Mouse (Mus musculus) limb, embryonic 13.5 days (tissue): ENCODE measurements around the gene Gm9837. TPM values are rescaled to one million over a fixed set of nuclear protein-coding genes. Genes with fewer than 3 reads are reported as not detected.
A peak's percentile ranks its signal among the peaks of the same experiment; 100 is the strongest.

Experiments used
- ATAC-seq: fragments of 200-750 bp; cut with Nextera tagmentation; 2 replicates; pipeline ENCODE4 v1.8.0; 2017; ENCODE audit warnings: low read depth, moderate number of reproducible peaks, moderate TSS enrichment; ENCODE audit not compliant: low FRiP score
- H3K27ac ChIP-seq: fragments of 300-500 bp; sonication (generic); 2 replicates; pipeline ENCODE4 v1.5.1; 2015; ENCODE audit warnings: inconsistent platforms, mild to moderate bottlenecking, moderate library complexity
- H3K27me3 ChIP-seq: fragments of 300-500 bp; sonication (generic); 2 replicates; pipeline ENCODE4 v1.6.1; 2015; ENCODE audit warnings: mild to moderate bottlenecking, inconsistent platforms
- H3K36me3 ChIP-seq: fragments of 300-500 bp; sonication (generic); 2 replicates; pipeline ENCODE4 v1.6.1; 2015; ENCODE audit warnings: inconsistent platforms, mild to moderate bottlenecking, moderate library complexity
- H3K4me1 ChIP-seq: fragments of 300-500 bp; sonication (generic); 2 replicates; pipeline ENCODE4 v1.6.1; 2015; ENCODE audit warnings: inconsistent platforms
- H3K4me2 ChIP-seq: fragments of 300-500 bp; sonication (generic); replicated peaks from 2 replicates; pipeline ENCODE4 v1.6.1; 2015; ENCODE audit warnings: inconsistent platforms, mild to moderate bottlenecking, moderate library complexity
- H3K4me3 ChIP-seq: fragments of 300-500 bp; sonication (generic); 2 replicates; pipeline ENCODE4 v1.5.1; 2015; ENCODE audit warnings: moderate library complexity, mild to moderate bottlenecking, inconsistent platforms
- H3K9ac ChIP-seq: fragments of 300-500 bp; sonication (generic); 2 replicates; pipeline ENCODE4 v1.6.1; 2015; ENCODE audit warnings: mild to moderate bottlenecking, inconsistent platforms
- H3K9me3 ChIP-seq: fragments of 300-500 bp; sonication (generic); 2 replicates; pipeline ENCODE4 v1.6.1; 2016; ENCODE audit warnings: inconsistent platforms
- WGBS: fragments of 180-500 bp; shearing (Covaris S2); methylation state at CpG from one replicate; pipeline ENCODE4 v1.1.7; 2015; 5-methylcytosine and 5-hydroxymethylcytosine counted together
- polyA plus RNA-seq: library from polyadenylated mRNA; unstranded; fragments of >200 nt; fragmentation: Nextera tagmentation; extraction: Ambion mirVana; gene quantifications from 2 replicates; pipeline ENCODE4 v1.2.1, GENCODE M21; 2015

The Gm9837 gene
- polyA plus RNA-seq, 1 experiment from 2014 or later = not detected

- Histone ChIP-seq H3K9ac (no peak overlapping the region), H3K4me3 (no peak overlapping the region), H3K4me1 (peaks cover 10% of the 10 kb centered on the region), H3K27me3 (no peaks in the 10 kb centered on the region), H3K27ac (no peak overlapping the region), H3K9me3 (no peaks in the 10 kb centered on the region), H3K36me3 (no peaks in the 10 kb centered on the region), H3K4me2 (no peak overlapping the region)
- no peak for ATAC-seq
- WGBS = 87% methylated on average over 8 of the region's 8 CpGs
Observed at GRCm38 (mm10) chr11:53447996-53448395, 22.3 kb downstream of the Gm9837 start.

DNA sequence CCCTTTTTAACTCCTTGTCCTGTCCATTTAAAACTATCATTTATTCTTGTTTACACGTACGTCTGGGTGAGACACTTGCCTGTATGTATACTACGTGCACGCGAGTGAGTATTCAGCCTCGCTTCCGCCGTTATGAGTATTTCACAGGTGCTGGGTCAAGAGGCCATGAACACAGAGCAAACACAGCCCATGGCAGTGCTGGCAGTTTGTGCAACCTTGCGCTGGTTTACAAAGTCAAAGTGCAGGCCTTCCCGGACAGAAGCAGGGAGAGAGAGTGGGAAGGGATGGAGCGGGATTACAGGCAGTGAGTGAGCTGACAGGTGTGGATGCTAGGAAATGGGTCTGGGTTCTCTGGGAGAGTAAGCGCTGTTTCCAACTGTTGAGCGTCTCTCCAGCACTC, 24.1 kb downstream of the Gm9837 start:
- peaks cover 10% of the 10 kb centered on the region for H3K4me1 ChIP-seq
- no peaks in the 10 kb centered on the region for H3K36me3 ChIP-seq
- 83% methylated on average over 13 of the region's 13 CpGs for WGBS
- H3K4me2 ChIP-seq = no peak overlapping the region
- H3K4me3 ChIP-seq = no peak overlapping the region
- no peaks in the 10 kb centered on the region for H3K9me3 ChIP-seq
- no peak overlapping the region for H3K27ac ChIP-seq
- H3K27me3 ChIP-seq = no peaks in the 10 kb centered on the region
- H3K9ac ChIP-seq = no peak overlapping the region
- ATAC-seq = no peak

DNA sequence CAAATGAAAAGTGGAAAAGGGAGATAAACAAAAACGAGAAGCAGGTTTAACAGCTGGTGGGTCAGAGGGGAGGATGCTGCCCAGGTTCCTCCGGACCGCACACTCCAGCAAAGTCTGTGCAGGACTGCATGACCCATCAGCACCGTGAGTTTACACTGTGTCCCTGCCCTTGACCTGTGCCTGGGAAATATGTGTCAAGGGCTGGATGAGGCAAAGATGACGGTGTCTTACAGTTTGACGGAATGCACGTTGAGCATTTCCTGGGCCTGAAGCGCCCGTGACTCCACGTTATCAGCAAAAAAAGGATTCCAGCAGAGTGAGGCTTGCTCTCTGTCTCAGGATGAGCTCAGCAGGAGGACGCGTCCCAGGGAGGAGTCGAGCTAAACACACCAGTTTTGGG, 24.7 kb downstream of the Gm9837 start:
- Histone ChIP-seq H3K9me3 (no peaks in the 10 kb centered on the region), H3K4me3 (no peak overlapping the region), H3K36me3 (no peaks in the 10 kb centered on the region), H3K4me1 (peaks cover 8% of the 10 kb centered on the region), H3K27ac (no peak overlapping the region), H3K9ac (no peak overlapping the region), H3K27me3 (no peaks in the 10 kb centered on the region), H3K4me2 (no peak overlapping the region)
- WGBS = 71% methylated on average over 13 of the region's 13 CpGs
- no peak for ATAC-seq

- Histone ChIP-seq H3K9me3 (no peaks in the 10 kb centered on the region), H3K36me3 (no peaks in the 10 kb centered on the region), H3K4me2 (no peak overlapping the region), H3K4me1 (no peaks in the 10 kb centered on the region), H3K9ac (no peak overlapping the region), H3K27me3 (no peaks in the 10 kb centered on the region), H3K27ac (no peak overlapping the region), H3K4me3 (no peak overlapping the region)
- ATAC-seq = no peak
- WGBS = 37% methylated on average over 6 of the region's 6 CpGs
Observed at GRCm38 (mm10) chr11:53443861-53444260, 26.4 kb downstream of the Gm9837 start.

DNA sequence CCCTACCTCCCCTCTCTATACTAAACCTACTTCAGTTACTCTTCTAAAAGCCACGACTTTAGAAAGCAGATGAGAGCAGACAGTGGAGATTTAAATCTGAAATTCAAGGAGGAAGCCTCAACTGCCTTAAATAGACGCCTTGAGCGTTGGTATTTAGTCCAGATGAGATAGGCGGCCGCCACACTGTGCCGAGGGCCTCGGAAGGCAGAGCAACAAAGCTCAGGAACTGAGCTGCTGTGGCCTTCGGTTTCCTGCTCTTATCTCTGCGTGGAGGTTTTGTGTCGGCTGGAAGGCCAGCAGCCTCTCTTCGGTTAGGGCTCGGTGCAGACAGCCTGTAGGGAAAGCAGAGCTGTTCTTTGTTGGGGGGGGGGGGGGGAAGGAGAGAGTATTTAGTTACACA, 28.4 kb downstream of the Gm9837 start:
- no peaks in the 10 kb centered on the region for H3K36me3 ChIP-seq
- no peaks in the 10 kb centered on the region for H3K4me1 ChIP-seq
- H3K9ac ChIP-seq = no peak overlapping the region
- H3K27ac ChIP-seq = no peak overlapping the region
- H3K9me3 ChIP-seq = no peaks in the 10 kb centered on the region
- ATAC-seq = no peak
- H3K4me3 ChIP-seq = no peak overlapping the region
- no peak overlapping the region for H3K4me2 ChIP-seq
- WGBS = 50% methylated on average over 12 of the region's 12 CpGs
- no peaks in the 10 kb centered on the region for H3K27me3 ChIP-seq

GRCm38 (mm10) chr11:53436338-53436737, 33.9 kb downstream of the Gm9837 start:
- H3K4me3 ChIP-seq = no peak overlapping the region
- no peaks in the 10 kb centered on the region for H3K36me3 ChIP-seq
- H3K4me1 ChIP-seq = peaks cover 3% of the 10 kb centered on the region; the same call in 1 of the 2 replicates
- ATAC-seq = no peak
- no peaks in the 10 kb centered on the region for H3K9me3 ChIP-seq
- H3K4me2 ChIP-seq = no peak overlapping the region
- no peak overlapping the region for H3K27ac ChIP-seq
- no peaks in the 10 kb centered on the region for H3K27me3 ChIP-seq
- no peak overlapping the region for H3K9ac ChIP-seq
- WGBS = 91% methylated on average over 6 of the region's 6 CpGs

DNA sequence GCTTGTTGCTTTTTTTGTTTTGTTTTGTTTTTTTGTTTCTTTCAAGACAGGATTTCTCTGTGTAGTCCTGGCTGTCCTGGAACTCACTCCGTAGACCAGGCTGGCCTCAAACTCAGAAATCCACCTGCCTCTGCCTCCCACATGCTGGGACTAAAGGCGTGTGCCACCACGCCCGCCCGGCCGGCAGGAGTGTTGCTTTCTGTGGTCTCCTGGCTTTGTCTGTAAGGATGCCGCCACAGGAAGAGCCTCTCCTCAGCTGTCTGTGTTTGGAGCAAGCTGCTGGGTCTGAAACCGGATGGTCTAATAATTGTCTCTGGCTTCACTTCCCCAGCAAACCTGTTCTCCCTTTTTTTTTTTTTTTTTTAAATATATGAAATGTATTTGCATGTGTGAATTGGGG, 34.8 kb downstream of the Gm9837 start:
- no peak overlapping the region for H3K4me3 ChIP-seq
- H3K36me3 ChIP-seq = no peaks in the 10 kb centered on the region
- 83% methylated on average over 8 of the region's 8 CpGs for WGBS
- no peaks in the 10 kb centered on the region for H3K9me3 ChIP-seq
- H3K27ac ChIP-seq = no peak overlapping the region
- ATAC-seq = no peak
- H3K9ac ChIP-seq = no peak overlapping the region
- H3K4me1 ChIP-seq = peaks cover 4% of the 10 kb centered on the region; the same call in 1 of the 2 replicates
- no peaks in the 10 kb centered on the region for H3K27me3 ChIP-seq
- no peak overlapping the region for H3K4me2 ChIP-seq

- no peaks in the 10 kb centered on the region for H3K9me3 ChIP-seq
- peaks cover 10% of the 10 kb centered on the region for H3K36me3 ChIP-seq
- 61% methylated on average over 6 of the region's 6 CpGs for WGBS
- no peak overlapping the region for H3K27ac ChIP-seq
- no peaks in the 10 kb centered on the region for H3K27me3 ChIP-seq
- no peak overlapping the region for H3K4me3 ChIP-seq
- no peak overlapping the region for H3K9ac ChIP-seq
- H3K4me2 ChIP-seq = no peak overlapping the region
- H3K4me1 ChIP-seq = peaks cover 14% of the 10 kb centered on the region
- no peak for ATAC-seq
Observed at GRCm38 (mm10) chr11:53433057-53433456, 37.2 kb downstream of the Gm9837 start.

- Histone ChIP-seq H3K27ac (peak overlapping the region; percentile 61), H3K27me3 (no peaks in the 10 kb centered on the region), H3K9ac (peak overlapping the region; percentile 8; the same call in 1 of the 2 replicates), H3K4me1 (peaks cover 14% of the 10 kb centered on the region), H3K4me3 (peak overlapping the region; percentile 97), H3K9me3 (no peaks in the 10 kb centered on the region), H3K4me2 (peak overlapping the region; percentile 91), H3K36me3 (peaks cover 15% of the 10 kb centered on the region)
- WGBS = 16% methylated on average over 9 of the region's 9 CpGs
- ATAC-seq = peak; percentile 35; the same call in 1 of the 2 replicates
Observed at GRCm38 (mm10) chr11:53431347-53432056, 38.8 kb downstream of the Gm9837 start.

DNA sequence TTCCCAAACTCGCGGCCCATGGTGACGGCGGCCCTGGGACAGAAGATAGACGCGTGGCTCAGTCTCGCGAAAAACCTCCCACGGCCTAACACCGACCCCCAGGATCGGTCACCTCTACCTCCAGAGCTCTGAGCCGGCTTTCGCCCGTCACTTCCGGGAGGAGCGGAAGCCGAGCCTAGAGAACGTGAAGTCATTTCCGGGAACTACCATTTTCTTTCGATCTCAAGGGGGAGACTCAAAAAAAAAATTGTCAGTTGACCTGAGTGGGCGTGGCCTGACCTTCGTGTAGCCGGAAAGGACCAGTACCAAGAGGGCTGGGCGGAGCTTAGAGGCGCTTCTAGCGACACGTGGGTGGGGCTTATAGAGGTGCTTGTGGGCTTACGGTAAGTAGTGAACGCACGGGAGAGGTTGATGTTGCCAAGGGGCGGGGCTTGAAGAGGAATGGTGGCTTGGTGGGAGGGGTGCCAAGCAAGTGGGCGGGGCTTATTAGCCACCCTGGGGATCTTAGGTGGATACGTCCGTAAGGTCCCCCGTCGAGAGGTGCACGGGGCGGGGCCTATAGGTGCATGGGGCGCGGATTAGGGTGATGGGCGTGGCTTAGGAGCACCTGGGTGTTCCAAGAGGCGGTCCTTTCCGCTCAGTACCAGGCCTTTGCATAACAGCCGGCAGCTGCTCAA, 39.5 kb downstream of the Gm9837 start, which contains the start of the genes Uqcrq and Gdf9:
Gene Uqcrq, minus strand, starts transcription at position 162 of the 677 bp plus-strand sequence.
Gene Gdf9, plus strand, starts transcription at position 354 of the 677 bp plus-strand sequence.
- ATAC-seq = peak; percentile 96
- H3K4me1 ChIP-seq = peaks cover 14% of the 10 kb centered on the region
- H3K9ac ChIP-seq = peak within 1 kb of the TSS; percentile 96
- no peaks in the 10 kb centered on the region for H3K27me3 ChIP-seq
- no peaks in the 10 kb centered on the region for H3K9me3 ChIP-seq
- peak within 1 kb of the TSS; percentile 97 for H3K4me3 ChIP-seq
- peak within 1 kb of the TSS; percentile 91 for H3K4me2 ChIP-seq
- peak within 1 kb of the TSS; percentile 61 for H3K27ac ChIP-seq
- under 1% methylated on average over 44 of the region's 44 CpGs for WGBS
- peaks cover 15% of the 10 kb centered on the region for H3K36me3 ChIP-seq

DNA sequence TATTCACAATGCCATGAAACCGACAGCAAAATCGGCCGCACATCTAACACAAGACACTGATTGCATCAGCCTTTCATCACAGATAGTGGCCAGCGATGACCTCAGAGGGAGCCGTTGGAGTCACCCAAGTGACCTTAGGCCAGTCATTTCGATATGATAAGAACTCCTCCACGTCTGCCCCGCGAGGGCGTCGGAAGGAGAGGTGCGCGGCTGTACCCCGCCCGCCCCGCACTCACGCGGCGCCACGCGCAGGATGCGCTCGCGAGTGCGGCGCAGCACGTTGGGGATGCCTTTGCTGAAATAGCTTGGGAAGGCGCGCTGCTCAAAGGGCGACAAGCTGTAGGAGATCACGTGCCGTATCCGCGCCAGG, 40.0 kb downstream of the Gm9837 start:
- Histone ChIP-seq H3K36me3 (peaks cover 15% of the 10 kb centered on the region), H3K4me1 (peaks cover 14% of the 10 kb centered on the region), H3K27me3 (no peaks in the 10 kb centered on the region), H3K9me3 (no peaks in the 10 kb centered on the region), H3K27ac (peak overlapping the region; percentile 61), H3K4me3 (peak overlapping the region; percentile 97), H3K4me2 (peak overlapping the region; percentile 91), H3K9ac (peak overlapping the region; percentile 96)
- ATAC-seq = peak; percentile 52; the same call in 1 of the 2 replicates
- under 1% methylated on average over 34 of the region's 34 CpGs for WGBS

DNA sequence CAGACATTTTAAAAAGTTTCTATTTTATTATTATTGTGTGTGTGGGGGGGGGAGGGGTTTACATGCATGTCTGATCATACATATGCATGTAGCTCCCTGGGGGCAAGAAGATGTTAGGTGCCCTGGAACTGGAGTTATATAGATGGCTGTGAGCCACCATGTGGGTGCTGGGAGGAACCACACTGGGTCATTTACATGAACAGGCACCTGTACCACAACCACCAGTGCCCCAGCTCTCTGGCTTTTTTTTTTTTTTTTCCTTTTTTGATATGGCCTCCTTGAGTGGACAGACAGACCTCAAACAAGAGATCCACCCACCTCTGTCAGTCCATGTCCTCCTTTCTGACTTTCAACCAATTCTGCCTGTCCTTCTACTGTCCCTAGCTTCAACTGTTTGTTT, 41.1 kb downstream of the Gm9837 start:
- no peak overlapping the region for H3K27ac ChIP-seq
- no peaks in the 10 kb centered on the region for H3K9me3 ChIP-seq
- no peak for ATAC-seq
- peak overlapping the region; percentile 97; the same call in 1 of the 2 replicates for H3K4me3 ChIP-seq
- H3K27me3 ChIP-seq = no peaks in the 10 kb centered on the region
- peaks cover 14% of the 10 kb centered on the region for H3K4me1 ChIP-seq
- peak overlapping the region; percentile 91 for H3K4me2 ChIP-seq
- peaks cover 15% of the 10 kb centered on the region for H3K36me3 ChIP-seq
- no peak overlapping the region for H3K9ac ChIP-seq
